Mouse (Mus musculus) liver, adult (tissue): Measurements from ENCODE around the gene Pdhx.
A peak's percentile ranks its signal among the peaks of the same experiment; 100 is the strongest.

Experiments used
- GATA4 ChIP-seq: IDR thresholded peaks from 2 replicates; pipeline ENCODE4 v1.6.1; 2014; ENCODE audit warnings: mild to moderate bottlenecking, low read length; ENCODE audit not compliant: insufficient replicate concordance

Pdhx gene

GRCm38 (mm10) chr2:103073219-103073982, at the start of gene Pdhx, which contains the start of gene Apip:
Gene Pdhx, minus strand, starts transcription at chr2:103073513.
Gene Apip, plus strand, starts transcription at chr2:103073675.
- peak; percentile 90; the same call in 1 of the 2 replicates for TF ChIP-seq GATA4

DNA sequence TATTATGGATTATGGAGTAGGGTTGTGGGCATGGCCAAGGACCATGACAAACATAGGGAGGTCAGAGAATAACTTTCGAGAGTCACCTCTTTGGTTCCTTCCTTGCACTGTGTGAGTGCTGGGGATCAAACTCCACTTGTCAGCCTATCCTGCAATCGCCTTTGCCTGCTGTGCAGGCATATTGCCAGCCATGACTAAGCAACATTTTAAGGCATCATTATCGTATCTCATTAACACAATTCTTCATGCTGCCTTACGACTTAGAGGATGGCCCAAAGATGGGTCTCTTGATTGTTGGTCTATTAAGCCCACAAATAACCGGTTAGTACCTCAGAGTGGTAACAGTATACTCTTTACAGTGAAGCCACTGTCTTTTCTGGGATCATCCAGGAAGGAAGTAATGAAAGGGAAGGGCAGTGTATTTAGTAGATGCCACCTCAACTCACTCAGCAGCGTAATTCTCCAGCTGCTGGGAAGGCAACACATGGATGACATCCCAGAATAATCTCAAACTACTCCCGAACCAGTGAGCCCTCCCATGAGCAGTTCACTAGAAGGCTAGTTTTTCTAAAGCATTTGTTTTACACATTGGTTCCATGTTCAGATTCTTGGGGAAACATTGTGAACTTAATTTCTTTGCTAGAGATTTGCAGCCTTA, 46.0 kb upstream of the Pdhx start:
- TF ChIP-seq GATA4, result no peak

DNA sequence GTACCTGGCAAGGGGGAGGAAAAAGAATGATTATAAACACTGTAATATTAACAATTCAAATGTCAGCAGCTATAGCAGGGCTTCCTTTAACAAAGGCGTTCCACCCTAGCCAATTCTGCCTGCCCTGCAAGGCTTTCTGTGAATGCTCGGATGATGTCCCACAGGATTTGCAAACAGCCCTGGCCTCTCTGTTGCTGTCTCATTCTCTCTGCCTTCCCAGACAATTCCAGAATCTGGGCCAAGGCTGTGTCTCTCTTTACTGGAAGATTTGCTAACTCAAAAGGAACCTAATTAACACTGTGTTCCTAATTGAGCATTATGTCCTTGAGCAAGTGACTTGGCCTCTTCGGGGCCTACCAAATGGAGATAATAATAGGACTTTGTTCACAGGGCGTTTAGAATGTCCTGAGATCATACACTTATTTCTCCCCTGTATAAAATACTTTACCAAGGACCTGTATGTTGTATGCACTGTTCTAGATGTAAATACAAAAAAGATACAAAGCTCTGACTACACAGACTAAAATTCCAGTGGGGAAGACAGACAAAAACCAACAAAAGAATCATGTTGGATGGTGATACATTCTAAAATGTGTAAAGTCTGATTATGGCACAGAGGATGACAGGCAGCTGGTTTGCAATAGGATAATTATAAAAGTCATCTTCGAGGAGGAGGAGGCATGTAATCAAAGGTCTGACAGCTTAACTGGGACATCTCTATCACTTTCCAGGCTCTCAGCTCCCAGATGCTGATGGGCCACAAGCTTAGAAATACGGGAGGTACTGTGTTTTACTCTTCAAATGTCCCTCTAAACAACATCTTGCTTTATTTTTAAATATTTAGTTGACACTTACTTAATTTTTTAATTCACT, 45.2 kb upstream of the Pdhx start:
- TF ChIP-seq GATA4, result no peak

DNA sequence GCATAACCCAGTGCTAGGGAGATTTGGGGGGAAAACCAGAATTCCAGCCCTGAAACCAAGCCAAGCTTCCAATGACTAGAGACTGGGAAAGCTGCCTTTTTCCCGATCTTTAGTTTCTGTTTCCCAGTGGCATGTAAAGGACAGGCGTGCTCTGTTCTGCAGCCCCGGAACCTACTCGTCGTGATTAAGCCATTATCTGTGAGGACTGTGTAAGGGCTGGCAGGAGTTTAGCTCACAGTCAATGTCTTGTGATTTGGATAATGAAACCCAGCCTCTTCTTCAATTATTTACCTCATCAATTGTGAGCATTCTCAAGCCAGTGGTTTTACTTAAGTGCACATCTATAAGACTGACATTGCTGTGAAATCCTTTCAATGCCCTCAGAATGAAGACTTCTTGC, 43.9 kb upstream of the Pdhx start:
- no peak for TF ChIP-seq GATA4

- TF ChIP-seq GATA4, result no peak
Measured at GRCm38 (mm10) chr2:103111669-103112068, 38.4 kb upstream of the Pdhx start.

GRCm38 (mm10) chr2:103106172-103106571, 32.9 kb upstream of the Pdhx start:
- no peak for TF ChIP-seq GATA4

GRCm38 (mm10) chr2:103102595-103102994, 29.3 kb upstream of the Pdhx start:
- TF ChIP-seq GATA4, result no peak

- TF ChIP-seq GATA4, result no peak
Measured at GRCm38 (mm10) chr2:103089521-103089920, 16.2 kb upstream of the Pdhx start.

DNA sequence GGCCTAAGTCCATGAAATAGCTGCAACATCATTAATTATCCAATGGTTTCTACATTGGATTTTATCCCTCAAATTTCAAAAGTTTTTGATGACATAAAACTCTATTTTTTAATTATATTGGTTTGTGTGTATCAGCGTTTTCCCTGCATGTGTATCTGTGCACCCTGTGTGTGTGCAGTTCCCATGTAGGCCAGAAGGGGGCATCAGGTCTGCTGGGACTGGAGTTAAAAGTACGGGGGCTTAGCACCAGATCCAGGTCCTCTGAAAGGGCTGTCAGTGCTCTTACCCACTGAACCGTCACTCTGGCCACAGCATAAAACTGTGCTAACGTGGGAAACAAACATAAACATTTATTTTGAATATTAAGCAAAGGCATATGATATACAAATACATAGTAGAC, 14.8 kb upstream of the Pdhx start:
- TF ChIP-seq GATA4, result no peak

- no peak for TF ChIP-seq GATA4
Measured at GRCm38 (mm10) chr2:103086432-103086831, 13.1 kb upstream of the Pdhx start.

- TF ChIP-seq GATA4, result no peak
Measured at GRCm38 (mm10) chr2:103085633-103086032, 12.3 kb upstream of the Pdhx start.

GRCm38 (mm10) chr2:103084451-103084850, 11.1 kb upstream of the Pdhx start:
- TF ChIP-seq GATA4, result no peak

DNA sequence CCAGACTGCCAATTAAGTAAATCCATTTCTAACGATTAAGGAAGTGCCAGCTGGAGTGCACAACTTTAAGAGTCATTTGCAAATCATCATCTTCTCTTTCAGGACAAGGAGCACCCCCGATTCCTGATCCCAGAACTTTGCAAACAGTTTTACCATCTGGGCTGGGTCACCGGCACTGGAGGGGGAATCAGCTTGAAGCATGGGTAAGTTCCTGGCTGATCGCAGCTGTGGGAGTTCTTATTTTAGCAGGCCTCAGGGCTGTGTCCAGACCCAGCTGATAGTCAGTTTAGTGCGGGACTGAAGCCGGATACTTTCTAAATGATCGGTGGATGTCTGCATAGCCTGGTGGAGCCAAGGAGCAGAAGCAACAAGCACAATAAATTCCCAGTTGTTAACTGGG, 9.5 kb upstream of the Pdhx start:
- TF ChIP-seq GATA4, result no peak

- TF ChIP-seq GATA4, result no peak
Measured at GRCm38 (mm10) chr2:103081706-103082105, 8.4 kb upstream of the Pdhx start.

DNA sequence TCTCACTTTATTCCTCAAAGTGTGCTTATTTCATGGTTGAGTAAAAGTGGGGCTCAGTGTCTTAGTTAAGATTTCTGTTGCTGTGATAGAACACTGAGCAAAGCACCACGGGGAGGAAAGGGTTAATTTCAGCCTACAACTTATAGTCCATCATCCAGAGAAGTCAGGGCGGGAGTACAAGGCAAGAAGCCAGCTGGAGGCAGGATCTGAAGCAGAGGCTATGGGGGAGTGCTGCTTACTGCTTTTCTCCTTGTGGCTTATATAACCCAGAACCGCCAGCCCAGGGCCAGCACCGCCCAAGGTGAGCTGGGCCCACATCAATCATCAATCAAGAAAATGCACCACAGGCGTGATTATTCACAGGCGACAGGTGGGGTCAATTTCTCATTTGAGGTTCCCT, 7.8 kb upstream of the Pdhx start:
- TF ChIP-seq GATA4, result no peak

DNA sequence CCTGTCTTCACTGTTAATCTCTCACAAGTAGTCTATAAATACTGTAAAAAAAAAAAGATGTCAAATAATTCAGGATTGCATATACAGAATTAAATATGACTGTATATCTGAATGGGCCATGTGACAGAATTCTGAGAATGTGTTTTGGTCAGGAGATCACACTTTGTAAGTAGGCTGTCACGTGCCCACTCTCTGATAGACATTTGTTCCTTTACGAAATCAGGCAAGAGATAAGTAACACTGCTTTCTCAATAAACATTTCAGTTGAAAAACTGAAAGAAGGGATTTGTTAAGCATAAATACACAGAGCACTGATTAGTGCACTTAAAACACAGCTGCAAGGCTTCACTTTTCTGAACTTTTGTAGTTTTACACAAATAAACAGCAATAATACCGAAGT, 2.7 kb downstream of the Pdhx start:
- TF ChIP-seq GATA4, result peak; percentile 27; the same call in 1 of the 2 replicates
